Mouse (Mus musculus): Measurements from ENCODE around the gene Uso1.
"Not testable (repeated sequence)": the region's sequence is repeated elsewhere in the genome, so short reads cannot be mapped to it uniquely, and the experiment has no call there.

Uso1 gene

GRCm38 (mm10) chr5:92127141-92127625, 10.6 kb upstream of the Uso1 start:
- DNase-seq (ENCODE audit: low read depth, low spot score): no peak

GRCm38 (mm10) chr5:92127751-92128150, 10.0 kb upstream of the Uso1 start:
- no peak for DNase-seq (ENCODE audit: low read depth, low spot score)

GRCm38 (mm10) chr5:92128570-92128969, 9.2 kb upstream of the Uso1 start:
- DNase-seq (ENCODE audit: low read depth, low spot score): no peak

- DNase-seq (ENCODE audit: low read depth, low spot score): no peak
Measured at GRCm38 (mm10) chr5:92129321-92129768, 8.4 kb upstream of the Uso1 start.

- DNase-seq (ENCODE audit: low read depth, low spot score): no peak
Measured at GRCm38 (mm10) chr5:92130040-92130682, 7.6 kb upstream of the Uso1 start.

- no peak for DNase-seq (ENCODE audit: low read depth, low spot score)
Measured at GRCm38 (mm10) chr5:92132127-92132526, 5.6 kb upstream of the Uso1 start.

- not testable (repeated sequence) for DNase-seq (ENCODE audit: low read depth, low spot score)
Measured at GRCm38 (mm10) chr5:92133006-92133405, 4.7 kb upstream of the Uso1 start.

GRCm38 (mm10) chr5:92134934-92135333, 2.8 kb upstream of the Uso1 start:
- DNase-seq (ENCODE audit: low read depth, low spot score): no peak

- DNase-seq (ENCODE audit: low read depth, low spot score): no peak
Measured at GRCm38 (mm10) chr5:92136536-92137238, 1.1 kb upstream of the Uso1 start.

GRCm38 (mm10) chr5:92138093-92138621, 419 bp downstream of the Uso1 start:
- no peak for DNase-seq (ENCODE audit: low read depth, low spot score)

GRCm38 (mm10) chr5:92139191-92139590, 1.5 kb downstream of the Uso1 start:
- DNase-seq (ENCODE audit: low read depth, low spot score): no peak

- DNase-seq (ENCODE audit: low read depth, low spot score): no peak
Measured at GRCm38 (mm10) chr5:92141696-92142095, 4.0 kb downstream of the Uso1 start.

GRCm38 (mm10) chr5:92142481-92142880, 4.7 kb downstream of the Uso1 start:
- DNase-seq (ENCODE audit: low read depth, low spot score): no peak

GRCm38 (mm10) chr5:92143665-92144064, 5.9 kb downstream of the Uso1 start:
- no peak for DNase-seq (ENCODE audit: low read depth, low spot score)

- no peak for DNase-seq (ENCODE audit: low read depth, low spot score)
Measured at GRCm38 (mm10) chr5:92144954-92145708, 7.4 kb downstream of the Uso1 start.

GRCm38 (mm10) chr5:92148248-92148647, 10.5 kb downstream of the Uso1 start:
- no peak for DNase-seq (ENCODE audit: low read depth, low spot score)

GRCm38 (mm10) chr5:92149330-92149982, 11.7 kb downstream of the Uso1 start:
- DNase-seq (ENCODE audit: low read depth, low spot score): no peak

GRCm38 (mm10) chr5:92154861-92155260, 17.1 kb downstream of the Uso1 start:
- peak; percentile 76 for DNase-seq (ENCODE audit: low read depth, low spot score)

- no peak for DNase-seq (ENCODE audit: low read depth, low spot score)
Measured at GRCm38 (mm10) chr5:92165976-92166375, 28.2 kb downstream of the Uso1 start.

- DNase-seq (ENCODE audit: low read depth, low spot score): no peak
Measured at GRCm38 (mm10) chr5:92183071-92183830, 45.5 kb downstream of the Uso1 start.

All from telencephalon, adult 2 months (tissue).